In genomic region chr9:23345093-23345844, GRCm38 (mm10) we compare ENCODE assay signal across 14 mouse cellular contexts.
"Had no signal": no experiment of that assay in that cellular context is flagged by ENCODE, and none has a peak within 500 bp of the region (broad histone marks: within the 10 kb centered on the region; RNA-seq: fewer than 3 reads in every experiment).

No protein-coding gene starts in this region.

- H3K27ac ChIP-seq: left cerebral cortex, adult 2 months; limb, embryonic 10.5 days; liver, embryonic 15.5 days; midbrain, embryonic 12.5 days; neural tube, embryonic 13.5 days had no signal

- H3K4me3 ChIP-seq: left cerebral cortex, adult 2 months; limb, embryonic 10.5 days; liver, embryonic 15.5 days; midbrain, embryonic 12.5 days; neural tube, embryonic 13.5 days had no signal

- H3K9me3 ChIP-seq: limb, embryonic 10.5 days; liver, embryonic 15.5 days; midbrain, embryonic 12.5 days; neural tube, embryonic 13.5 days had no signal

- H3K4me2 ChIP-seq: liver, embryonic 11.5 days; liver, embryonic 15.5 days; midbrain, embryonic 12.5 days; neural tube, embryonic 13.5 days had no signal

- H3K9ac ChIP-seq: liver, embryonic 15.5 days; midbrain, embryonic 12.5 days; neural tube, embryonic 13.5 days had no signal

- H3K36me3 ChIP-seq: limb, embryonic 10.5 days; liver, embryonic 15.5 days; midbrain, embryonic 12.5 days; neural tube, embryonic 13.5 days had no signal

- ATAC-seq: midbrain, embryonic 16.5 days had no signal

- H3K4me1 ChIP-seq: limb, embryonic 10.5 days; liver, embryonic 15.5 days; midbrain, embryonic 12.5 days; neural tube, embryonic 13.5 days had no signal

- DNase-seq: kidney, adult 18-20 months; kidney, postnatal 25 days; retina, postnatal 1 day; right cerebral cortex, postnatal 4 days; spleen, adult 18-20 months; thymus, adult 18-20 months; thymus, postnatal 14 days had no signal

- H3K27me3 ChIP-seq: liver, embryonic 15.5 days; midbrain, embryonic 12.5 days; neural tube, embryonic 13.5 days had no signal
